Mouse (Mus musculus) erythroblast, embryonic 14.5 days (primary cell): ENCODE data around the gene Dydc2.

Experiments
- GATA1 ChIP-seq: IDR thresholded peaks from 2 replicates; pipeline ENCODE4 v1.6.1; 2012; ENCODE audit warnings: low read length, inconsistent platforms, mixed read lengths
- TAL1 ChIP-seq: IDR thresholded peaks from 3 replicates; pipeline ENCODE4 v1.6.1; 2012; ENCODE audit warnings: low read length, inconsistent platforms, mixed read lengths

- TF ChIP-seq GATA1 (no peak), TAL1 (no peak)
Observed at GRCm38 (mm10) chr14:41116271-41116670, 47.3 kb upstream of the Dydc2 start.
